Mouse (Mus musculus): Measurements from ENCODE around the gene Cntnap3. TPM values are rescaled to one million over a fixed set of nuclear protein-coding genes. Genes with fewer than 3 reads are reported as not detected.
"Not testable (repeated sequence)": the region's sequence is repeated elsewhere in the genome, so short reads cannot be mapped to it uniquely, and the experiment has no call there.

The Cntnap3 gene
- polyA plus RNA-seq (2012; rRNA removed) = 1.1 and 1.3 TPM in 2 replicates
- 1.7 and 2.4 TPM in 2 replicates for polyA plus RNA-seq (2014; fragmentation: Nextera tagmentation; extraction: Ambion mirVana)

DNA sequence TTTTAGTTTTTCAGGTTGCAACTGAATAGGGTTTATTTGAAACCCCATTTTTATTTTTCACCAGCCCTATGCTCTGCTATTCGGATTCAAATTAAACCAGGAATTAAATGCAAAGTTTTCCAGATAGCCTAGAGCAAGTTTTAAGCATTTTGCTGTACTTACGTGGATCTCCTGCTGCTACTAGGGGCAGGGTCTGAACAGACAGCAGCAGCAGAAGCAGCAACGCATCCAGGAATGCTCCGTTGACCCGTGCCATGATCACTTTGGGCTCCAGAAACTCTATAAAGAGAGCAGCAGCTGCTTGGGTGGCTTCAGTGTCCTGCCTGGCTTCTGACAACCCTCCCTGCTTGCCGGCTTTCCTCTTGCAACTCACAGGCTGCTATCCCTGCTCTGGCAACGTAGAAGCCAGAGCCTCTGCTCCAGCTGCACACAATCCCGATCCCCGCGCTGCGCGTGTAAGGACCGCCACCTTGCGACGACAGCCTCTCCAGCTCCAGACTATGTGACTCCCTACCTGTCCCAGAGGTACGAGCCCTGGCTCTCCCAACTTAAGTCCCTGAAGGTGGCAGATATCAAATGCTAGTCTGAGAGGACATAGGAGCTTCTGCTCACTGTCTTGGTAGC is at the start of gene Cntnap3:
Gene Cntnap3, minus strand, starts transcription at position 371 of the 624 bp plus-strand sequence.
- no peaks in the 10 kb centered on the region for H3K36me3 ChIP-seq (ENCODE audit: control insufficient read depth, insufficient read depth, low read length)
- H3K4me2 ChIP-seq (replicated peaks; ENCODE audit: low read depth, low read length, severe bottlenecking) = peak within 1 kb of the TSS; percentile 42
- H3K9ac ChIP-seq (ENCODE audit: low read depth, low read length, severe bottlenecking) = peak within 1 kb of the TSS; percentile 36
- peak within 1 kb of the TSS; percentile 26 for H3K4me3 ChIP-seq (replicated peaks; ENCODE audit: low read length)
- no peak within 1 kb of the TSS for H3K27ac ChIP-seq (replicated peaks; ENCODE audit: low read depth, low read length)
- peak; percentile 70 for ATAC-seq (ENCODE audit: low FRiP score, low read depth)
- H3K4me1 ChIP-seq (ENCODE audit: control insufficient read depth, insufficient read depth, low read length) = no peaks in the 10 kb centered on the region
- no peaks in the 10 kb centered on the region for H3K9me3 ChIP-seq (ENCODE audit: control insufficient read depth, low read length)
- WGBS = 5% methylated on average over 16 of the region's 16 CpGs
- DNase-seq (ENCODE audit: low spot score) = peak; percentile 35
- TF ChIP-seq POLR2A (IDR thresholded peaks at IDR 0.05; ENCODE audit: borderline replicate concordance, extremely low read depth, insufficient read depth, insufficient read length) = no peak
- no peaks in the 10 kb centered on the region for H3K27me3 ChIP-seq (ENCODE audit: control insufficient read depth, insufficient read depth, low read length)

DNA sequence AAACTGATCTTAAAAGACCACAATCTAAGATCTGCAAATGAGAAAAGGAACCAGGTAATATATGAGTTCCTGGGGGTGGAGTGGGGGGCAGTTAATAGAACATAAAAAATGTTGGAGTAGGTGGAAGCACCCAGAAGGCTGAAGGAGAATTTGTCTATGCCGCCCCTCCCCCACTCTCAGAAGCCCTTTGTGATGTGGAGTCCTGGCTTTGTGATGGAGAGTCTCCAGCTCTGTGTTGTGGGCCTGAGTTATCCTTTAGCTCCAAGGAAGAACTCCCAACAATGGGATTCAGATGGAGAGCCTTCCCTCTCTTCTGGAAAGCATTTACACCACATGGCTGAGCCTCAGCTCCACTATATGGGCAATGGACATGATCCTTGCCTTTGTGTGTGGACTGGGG is 13.4 kb upstream of the Cntnap3 start, which contains the start of gene Spata31:
Gene Spata31, plus strand, starts transcription at position 216 of the 400 bp plus-strand sequence.
- no peak for TF ChIP-seq POLR2A (IDR thresholded peaks at IDR 0.05; ENCODE audit: borderline replicate concordance, extremely low read depth, insufficient read depth, insufficient read length)
- 76% methylated on average over 1 of the region's 1 CpGs for WGBS

GRCm38 (mm10) chr13:64903132-64903531 is 623 bp downstream of the Cntnap3 start:
- Histone ChIP-seq H3K9me3 (ENCODE audit: control insufficient read depth, low read length) (no peaks in the 10 kb centered on the region), H3K4me1 (ENCODE audit: control insufficient read depth, insufficient read depth, low read length) (no peaks in the 10 kb centered on the region), H3K4me3 (replicated peaks; ENCODE audit: low read length) (no peak overlapping the region), H3K27ac (replicated peaks; ENCODE audit: low read depth, low read length) (no peak overlapping the region), H3K27me3 (ENCODE audit: control insufficient read depth, insufficient read depth, low read length) (no peaks in the 10 kb centered on the region), H3K4me2 (replicated peaks; ENCODE audit: low read depth, low read length, severe bottlenecking) (no peak overlapping the region), H3K36me3 (ENCODE audit: control insufficient read depth, insufficient read depth, low read length) (no peaks in the 10 kb centered on the region), H3K9ac (ENCODE audit: low read depth, low read length, severe bottlenecking) (no peak overlapping the region)
- no peak for TF ChIP-seq POLR2A (IDR thresholded peaks at IDR 0.05; ENCODE audit: borderline replicate concordance, extremely low read depth, insufficient read depth, insufficient read length)
- 18% methylated on average over 1 of the region's 1 CpGs for WGBS
- ATAC-seq (ENCODE audit: low FRiP score, low read depth) = no peak
- DNase-seq (ENCODE audit: low spot score) = no peak

More for the DNA sequence above, 13.4 kb upstream of the Cntnap3 start, which contains the start of gene Spata31:
- no peak for DNase-seq (ENCODE audit: low spot score)
- Histone ChIP-seq H3K9ac (ENCODE audit: low read depth, low read length, severe bottlenecking) (no peak within 1 kb of the TSS), H3K4me3 (replicated peaks; ENCODE audit: low read length) (no peak within 1 kb of the TSS), H3K27ac (replicated peaks; ENCODE audit: low read depth, low read length) (no peak within 1 kb of the TSS), H3K9me3 (ENCODE audit: control insufficient read depth, low read length) (no peaks in the 10 kb centered on the region), H3K36me3 (ENCODE audit: control insufficient read depth, insufficient read depth, low read length) (no peaks in the 10 kb centered on the region), H3K27me3 (ENCODE audit: control insufficient read depth, insufficient read depth, low read length) (no peaks in the 10 kb centered on the region), H3K4me2 (replicated peaks; ENCODE audit: low read depth, low read length, severe bottlenecking) (no peak within 1 kb of the TSS), H3K4me1 (ENCODE audit: control insufficient read depth, insufficient read depth, low read length) (no peaks in the 10 kb centered on the region)
- ATAC-seq (ENCODE audit: low FRiP score, low read depth) = no peak

DNA sequence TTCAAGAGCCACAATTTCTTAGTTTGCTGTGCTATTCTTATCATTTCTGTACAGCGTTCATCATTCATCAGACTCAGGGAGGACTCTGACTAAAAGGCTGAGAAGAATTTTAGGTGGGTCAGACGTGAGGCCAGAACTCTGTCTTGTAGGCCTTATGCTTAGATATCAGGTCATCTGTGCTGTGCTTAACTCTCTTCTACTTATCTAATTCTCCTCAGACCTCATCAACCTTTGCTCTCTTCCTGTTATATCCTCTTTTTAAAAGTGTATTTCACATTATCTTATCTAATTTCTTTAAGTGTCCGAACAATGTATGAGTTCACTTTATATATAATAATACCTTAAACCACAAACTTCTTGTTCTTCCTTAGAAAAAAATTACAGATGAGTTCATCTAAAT is 38.4 kb downstream of the Cntnap3 start:
- TF ChIP-seq POLR2A (IDR thresholded peaks at IDR 0.05; ENCODE audit: borderline replicate concordance, extremely low read depth, insufficient read depth, insufficient read length) = no peak
- ATAC-seq (ENCODE audit: low FRiP score, low read depth) (no peak), DNase-seq (ENCODE audit: low spot score) (no peak)
- no peak overlapping the region for H3K27ac ChIP-seq (replicated peaks; ENCODE audit: low read depth, low read length)
- no peaks in the 10 kb centered on the region for H3K4me1 ChIP-seq (ENCODE audit: control insufficient read depth, insufficient read depth, low read length)
- 81% methylated on average over 3 of the region's 3 CpGs for WGBS
- H3K9me3 ChIP-seq (ENCODE audit: control insufficient read depth, low read length) = no peaks in the 10 kb centered on the region
- no peaks in the 10 kb centered on the region for H3K36me3 ChIP-seq (ENCODE audit: control insufficient read depth, insufficient read depth, low read length)
- H3K4me3 ChIP-seq (replicated peaks; ENCODE audit: low read length) = no peak overlapping the region
- no peaks in the 10 kb centered on the region for H3K27me3 ChIP-seq (ENCODE audit: control insufficient read depth, insufficient read depth, low read length)
- no peak overlapping the region for H3K4me2 ChIP-seq (replicated peaks; ENCODE audit: low read depth, low read length, severe bottlenecking)
- no peak overlapping the region for H3K9ac ChIP-seq (ENCODE audit: low read depth, low read length, severe bottlenecking)

GRCm38 (mm10) chr13:64824856-64825255 is 78.9 kb downstream of the Cntnap3 start:
- H3K27me3 ChIP-seq (ENCODE audit: control insufficient read depth, insufficient read depth, low read length); H3K4me3 ChIP-seq (replicated peaks; ENCODE audit: low read length); H3K4me2 ChIP-seq (replicated peaks; ENCODE audit: low read depth, low read length, severe bottlenecking); H3K27ac ChIP-seq (replicated peaks; ENCODE audit: low read depth, low read length); H3K9me3 ChIP-seq (ENCODE audit: control insufficient read depth, low read length); ATAC-seq (ENCODE audit: low FRiP score, low read depth); H3K9ac ChIP-seq (ENCODE audit: low read depth, low read length, severe bottlenecking); DNase-seq (ENCODE audit: low spot score); H3K36me3 ChIP-seq (ENCODE audit: control insufficient read depth, insufficient read depth, low read length); H3K4me1 ChIP-seq (ENCODE audit: control insufficient read depth, insufficient read depth, low read length): not testable (repeated sequence)
- 50% methylated on average over 5 of the region's 5 CpGs for WGBS
